Mouse (Mus musculus): ENCODE results near the gene Lce1m.
"Not testable (repeated sequence)": the region's sequence is repeated elsewhere in the genome, so short reads cannot be mapped to it uniquely, and the experiment has no call there.

The Lce1m gene

GRCm38 (mm10) chr3:93018960-93019359 lies at the start of gene Lce1m:
TSS of gene Lce1m (minus strand) at chr3:93019060.
- no peak for DNase-seq (ENCODE audit: low spot score)

- DNase-seq (ENCODE audit: low spot score), result not testable (repeated sequence)
These were observed 49.7 kb upstream of the Lce1m start, which contains the start of gene Gm4858 for GRCm38 (mm10) chr3:93068523-93068922. TSS of gene Gm4858 (plus strand) at chr3:93068823.

- no peak for DNase-seq (ENCODE audit: low spot score)
These were observed 34.1 kb upstream of the Lce1m start for GRCm38 (mm10) chr3:93052826-93053474.

GRCm38 (mm10) chr3:93050182-93050581 lies 31.3 kb upstream of the Lce1m start:
- DNase-seq (ENCODE audit: low spot score), result no peak

- DNase-seq (ENCODE audit: low spot score), result peak; percentile 51
These were observed 12.6 kb upstream of the Lce1m start for GRCm38 (mm10) chr3:93031450-93031849.

GRCm38 (mm10) chr3:93025486-93025885 lies 6.6 kb upstream of the Lce1m start:
- DNase-seq (ENCODE audit: low spot score), result no peak

GRCm38 (mm10) chr3:93023411-93024184 lies 4.7 kb upstream of the Lce1m start:
- no peak for DNase-seq (ENCODE audit: low spot score)

- no peak for DNase-seq (ENCODE audit: low spot score)
These were observed 2.3 kb upstream of the Lce1m start for GRCm38 (mm10) chr3:93021171-93021570.

- no peak for DNase-seq (ENCODE audit: low spot score)
These were observed 3.3 kb downstream of the Lce1m start, which contains the start of gene Crct1 for GRCm38 (mm10) chr3:93015460-93016104. TSS of gene Crct1 (minus strand) at chr3:93015687.

GRCm38 (mm10) chr3:93014871-93015270 lies 4.0 kb downstream of the Lce1m start:
- DNase-seq (ENCODE audit: low spot score), result no peak

GRCm38 (mm10) chr3:93014378-93014801 lies 4.5 kb downstream of the Lce1m start:
- peak; percentile 19 for DNase-seq (ENCODE audit: low spot score)

GRCm38 (mm10) chr3:93002843-93003242 lies 16.0 kb downstream of the Lce1m start:
- no peak for DNase-seq (ENCODE audit: low spot score)

- DNase-seq (ENCODE audit: low spot score), result no peak
These were observed 18.2 kb downstream of the Lce1m start for GRCm38 (mm10) chr3:93000621-93001020.

- peak; percentile 70 for DNase-seq (ENCODE audit: low spot score)
These were observed 20.2 kb downstream of the Lce1m start for GRCm38 (mm10) chr3:92998691-92999090.

GRCm38 (mm10) chr3:92991926-92992325 lies 26.9 kb downstream of the Lce1m start, which contains the start of gene Lce3f:
TSS of gene Lce3f (plus strand) at chr3:92992226.
- no peak for DNase-seq (ENCODE audit: low spot score)

GRCm38 (mm10) chr3:92978484-92978883 lies 40.4 kb downstream of the Lce1m start:
- DNase-seq (ENCODE audit: low spot score), result no peak

All from layer of hippocampus, adult 11-12 months (tissue).